8 mouse cellular contexts compared by ENCODE assay signal in the genomic region with DNA sequence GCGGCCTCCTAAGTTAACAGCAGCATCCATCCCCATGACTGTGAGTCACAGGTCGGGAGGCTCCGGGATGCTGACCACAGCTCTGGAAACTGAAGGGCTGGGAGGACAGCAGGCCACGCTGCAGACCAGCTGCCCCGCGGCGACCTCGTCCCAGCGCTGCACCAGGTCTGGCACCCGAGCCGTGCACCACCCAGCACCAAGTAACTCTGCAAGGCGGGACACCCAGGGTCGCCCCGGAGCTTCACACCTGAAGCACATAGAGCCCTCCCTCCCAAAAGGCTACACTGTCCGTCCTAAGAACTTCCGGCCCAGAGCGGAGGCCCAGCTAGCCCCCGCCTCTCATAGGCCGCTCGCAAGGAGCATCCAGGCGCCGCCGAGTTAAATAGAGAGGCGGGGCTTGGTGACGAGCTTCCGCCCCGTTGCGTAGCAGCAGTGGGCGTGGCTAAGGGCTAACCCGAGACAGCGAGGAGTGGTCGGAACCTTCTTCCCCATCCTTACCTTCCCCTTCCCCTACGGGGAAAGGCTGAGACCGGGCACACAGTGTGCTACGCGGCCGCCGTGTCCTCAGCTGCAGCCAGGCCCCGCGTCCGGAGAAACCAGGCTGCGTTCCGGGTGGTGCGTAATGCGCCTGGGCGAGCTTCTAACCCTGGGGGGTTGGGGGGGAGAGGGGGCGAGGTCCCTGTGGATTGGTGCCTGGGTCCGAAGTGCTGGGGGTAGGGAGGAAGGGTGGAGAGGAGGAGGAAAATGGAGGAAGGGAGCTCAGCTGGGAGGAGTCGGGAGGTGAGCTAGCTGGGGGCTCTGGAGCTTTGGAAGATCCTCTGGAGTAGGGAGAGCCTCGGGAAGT. TPM values are rescaled to one million over a fixed set of nuclear protein-coding genes. Genes with fewer than 3 reads are reported as not detected.
DNase-seq lines count a peak whose midpoint lies in the region; ATAC-seq lines count a peak whose summit lies in the region.

A gene (minus strand): TSS at position 282 of the 844 bp plus-strand sequence.
A gene (plus strand): TSS at position 447 of the 844 bp plus-strand sequence.

- H3K27ac ChIP-seq in lung, embryonic 16.5 days (ENCODE audit: low read length): peak within 1 kb of the TSS; percentile 95

- H3K4me3 ChIP-seq in lung, embryonic 16.5 days (ENCODE audit: low read length): peak within 1 kb of the TSS; percentile 76

- peak; percentile 92 for DNase-seq in MEL-GATA-1-ER (ENCODE audit: extremely low read depth, low read depth)
- peak; percentile 93 for DNase-seq in cerebellum, adult 8-10 months
- DNase-seq in forelimb bud, embryonic 11.5 days (ENCODE audit: low read depth, low spot score): peak; percentile 97
- peak; percentile 93 for DNase-seq in layer of hippocampus, adult 9-10 months (ENCODE audit: low spot score)
- peak; percentile 96 for DNase-seq in ovary, postnatal 10 days (ENCODE audit: low spot score)
- peak; percentile 95 to 97 for DNase-seq in thymus, postnatal 10 days (ENCODE audit: low spot score in 2 of 2)

- no peaks in the 10 kb centered on the region for H3K27me3 ChIP-seq in lung, embryonic 16.5 days (ENCODE audit: control insufficient read depth, insufficient read depth, low read depth, low read length)

- peak; percentile 86 to 87 for ATAC-seq in hematopoietic stem cell, adult 5-6 weeks (replicated peaks in 1 of 2; ENCODE audit: insufficient read depth in 1 of 2, low FRiP score in 2 of 2, low TSS enrichment in 1 of 2, low read depth in 1 of 2, poor library complexity in 2 of 2, severe bottlenecking in 2 of 2)
- ATAC-seq in lung, embryonic 16.5 days (ENCODE audit: low read depth): peak; percentile 93

- under 1% methylated on average over 50 of the region's 50 CpGs for WGBS in lung, embryonic 16.5 days

- H3K4me1 ChIP-seq in lung, embryonic 16.5 days (replicated peaks; ENCODE audit: control insufficient read depth, insufficient read depth, low read length): peaks cover 26% of the 10 kb centered on the region

- H3K9me3 ChIP-seq in lung, embryonic 16.5 days (ENCODE audit: control insufficient read depth, low read length): no peaks in the 10 kb centered on the region

- peak within 1 kb of the TSS; percentile 89 for H3K9ac ChIP-seq in lung, embryonic 16.5 days (ENCODE audit: low read length)

- peaks cover 4% of the 10 kb centered on the region for H3K36me3 ChIP-seq in lung, embryonic 16.5 days (ENCODE audit: control insufficient read depth, insufficient read depth, low read length)

- peak within 1 kb of the TSS; percentile 96 for H3K4me2 ChIP-seq in lung, embryonic 16.5 days (ENCODE audit: low read depth, low read length)

RNA-seq across cellular contexts. Expression of the first gene that starts in this region (rescaled TPM):
- total RNA-seq in hematopoietic stem cell, adult 5-6 weeks (2017): 57.0 and 106 TPM in 2 replicates
- polyA plus RNA-seq in lung, embryonic 16.5 days (2015; fragmentation: Nextera tagmentation; extraction: Ambion mirVana): 67.7 and 74.5 TPM in 2 replicates

RNA-seq across cellular contexts. Expression of the second gene that starts in this region (rescaled TPM):
- total RNA-seq in hematopoietic stem cell, adult 5-6 weeks (2017): 18.4 and 20.7 TPM in 2 replicates
- polyA plus RNA-seq in lung, embryonic 16.5 days (2015; fragmentation: Nextera tagmentation; extraction: Ambion mirVana): 41.4 and 42.7 TPM in 2 replicates

Comparison
In these comparisons a context has a peak if more than half of its experiments do, and no peak if none do; other contexts are left out.
1. Peak in every context shown above with its lines: DNase-seq, ATAC-seq, H3K4me3 ChIP-seq and H3K27ac ChIP-seq.